Mouse (Mus musculus) forebrain, embryonic 10.5 days (tissue): ENCODE data around the gene Crls1. TPM values are rescaled to one million over a fixed set of nuclear protein-coding genes. Genes with fewer than 3 reads are reported as not detected.
A peak's percentile ranks its signal among the peaks of the same experiment; 100 is the strongest.

Experiments used
- DNase-seq: peaks from one replicate; pipeline ENCODE4 v3.0.0-alpha.2; 2017; ENCODE audit warnings: low spot score; ENCODE audit errors: extremely low spot score
- H3K27ac ChIP-seq: fragments of 300-500 bp; sonication (generic); 2 replicates; pipeline ENCODE4 v1.5.1; 2016; ENCODE audit warnings: mild to moderate bottlenecking
- H3K27me3 ChIP-seq: fragments of 300-500 bp; sonication (generic); 2 replicates; pipeline ENCODE4 v1.6.1; 2016; ENCODE audit warnings: mild to moderate bottlenecking; ENCODE audit not compliant: poor library complexity, severe bottlenecking
- H3K36me3 ChIP-seq: fragments of 300-500 bp; sonication (generic); replicated peaks from 2 replicates; pipeline ENCODE4 v1.6.1; 2016; ENCODE audit warnings: mild to moderate bottlenecking, moderate library complexity
- H3K4me1 ChIP-seq: fragments of 300-500 bp; sonication (generic); 2 replicates; pipeline ENCODE4 v1.6.1; 2016
- H3K4me3 ChIP-seq: fragments of 300-500 bp; sonication (generic); 2 replicates; pipeline ENCODE4 v1.5.1; 2016; ENCODE audit warnings: mild to moderate bottlenecking, moderate library complexity
- H3K9me3 ChIP-seq: fragments of 300-500 bp; sonication (generic); 2 replicates; pipeline ENCODE4 v1.6.1; 2016; ENCODE audit warnings: mild to moderate bottlenecking, moderate library complexity
- WGBS: fragments of 180-500 bp; shearing (Covaris S2); methylation state at CpG from one replicate; pipeline ENCODE4 v1.1.7; 2016; 5-methylcytosine and 5-hydroxymethylcytosine counted together
- polyA plus RNA-seq: library from polyadenylated mRNA; unstranded; fragments of >200 nt; fragmentation: Nextera tagmentation; extraction: Ambion mirVana; gene quantifications from 2 replicates; pipeline ENCODE4 v1.2.1, GENCODE M21; 2016

Crls1 gene
- polyA plus RNA-seq, 1 experiment from 2014 or later: 8.3 TPM

GRCm38 (mm10) chr2:132867521-132867920, 21.1 kb downstream of the Crls1 start:
- no peaks in the 10 kb centered on the region for H3K4me1 ChIP-seq
- no peak overlapping the region for H3K27ac ChIP-seq
- H3K36me3 ChIP-seq: peaks cover 31% of the 10 kb centered on the region
- H3K9me3 ChIP-seq: no peaks in the 10 kb centered on the region
- H3K27me3 ChIP-seq: no peaks in the 10 kb centered on the region
- DNase-seq: no peak
- WGBS: 79% methylated on average over 5 of the region's 5 CpGs
- H3K4me3 ChIP-seq: no peak overlapping the region

GRCm38 (mm10) chr2:132869682-132870081, 23.2 kb downstream of the Crls1 start:
- H3K9me3 ChIP-seq: no peaks in the 10 kb centered on the region
- no peaks in the 10 kb centered on the region for H3K27me3 ChIP-seq
- no peak overlapping the region for H3K27ac ChIP-seq
- no peak overlapping the region for H3K4me3 ChIP-seq
- H3K4me1 ChIP-seq: no peaks in the 10 kb centered on the region
- H3K36me3 ChIP-seq: peaks cover 25% of the 10 kb centered on the region
- WGBS: 88% methylated on average over 5 of the region's 5 CpGs
- DNase-seq: no peak

DNA sequence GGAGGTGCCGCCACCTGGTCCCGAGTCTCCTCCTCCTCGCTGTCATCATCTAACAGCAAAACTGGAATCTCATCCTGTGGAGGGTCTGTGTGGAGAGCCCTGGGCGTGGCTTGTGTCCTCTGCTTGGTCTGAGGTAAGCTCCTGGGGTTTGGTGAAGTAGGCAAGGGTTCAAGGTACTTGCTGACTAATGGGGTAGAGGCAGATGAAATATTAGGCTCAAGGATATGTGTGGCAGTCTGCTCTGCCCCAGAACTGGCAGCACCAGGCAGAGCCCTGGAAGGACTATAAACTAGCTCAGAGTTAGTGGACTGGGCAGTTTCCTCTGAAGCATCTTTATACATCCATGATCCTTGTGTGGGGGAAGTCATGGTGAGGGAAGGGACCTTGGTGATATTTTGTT, 23.8 kb downstream of the Crls1 start:
- 84% methylated on average over 4 of the region's 4 CpGs for WGBS
- H3K27ac ChIP-seq: no peak overlapping the region
- H3K36me3 ChIP-seq: peaks cover 20% of the 10 kb centered on the region
- no peaks in the 10 kb centered on the region for H3K9me3 ChIP-seq
- no peak for DNase-seq
- H3K4me1 ChIP-seq: no peaks in the 10 kb centered on the region
- H3K27me3 ChIP-seq: no peaks in the 10 kb centered on the region
- no peak overlapping the region for H3K4me3 ChIP-seq

- WGBS: 77% methylated on average over 3 of the region's 3 CpGs
- H3K36me3 ChIP-seq: peaks cover 8% of the 10 kb centered on the region
- no peak for DNase-seq
- H3K4me3 ChIP-seq: no peak overlapping the region
- H3K27ac ChIP-seq: no peak overlapping the region
- no peaks in the 10 kb centered on the region for H3K4me1 ChIP-seq
- no peaks in the 10 kb centered on the region for H3K9me3 ChIP-seq
- 0 out of 2 replicates have a peak, but pooled peaks cover 3% of the 10 kb centered on the region for H3K27me3 ChIP-seq
These were observed 25.2 kb downstream of the Crls1 start for GRCm38 (mm10) chr2:132871663-132872062.

- Histone ChIP-seq H3K9me3 (no peaks in the 10 kb centered on the region), H3K27me3 (peaks cover 24% of the 10 kb centered on the region), H3K36me3 (no peaks in the 10 kb centered on the region), H3K4me1 (peaks cover 2% of the 10 kb centered on the region), H3K4me3 (no peak overlapping the region), H3K27ac (no peak overlapping the region)
- DNase-seq: no peak
- 91% methylated on average over 10 of the region's 10 CpGs for WGBS
These were observed 27.3 kb downstream of the Crls1 start for GRCm38 (mm10) chr2:132873657-132874326.

- Histone ChIP-seq H3K9me3 (no peaks in the 10 kb centered on the region), H3K36me3 (no peaks in the 10 kb centered on the region), H3K4me1 (peaks cover 31% of the 10 kb centered on the region), H3K4me3 (no peak overlapping the region), H3K27ac (no peak overlapping the region), H3K27me3 (peaks cover 55% of the 10 kb centered on the region)
- no peak for DNase-seq
- 71% methylated on average over 1 of the region's 1 CpGs for WGBS
These were observed 30.5 kb downstream of the Crls1 start for GRCm38 (mm10) chr2:132876991-132877390.

GRCm38 (mm10) chr2:132879261-132880044, 33.0 kb downstream of the Crls1 start:
- Histone ChIP-seq H3K27me3 (peaks cover 55% of the 10 kb centered on the region), H3K4me3 (peak overlapping the region; percentile 66), H3K4me1 (peaks cover 31% of the 10 kb centered on the region), H3K9me3 (no peaks in the 10 kb centered on the region), H3K27ac (peak overlapping the region; percentile 31), H3K36me3 (no peaks in the 10 kb centered on the region)
- under 1% methylated on average over 58 of the region's 58 CpGs for WGBS
- DNase-seq: peak; percentile 41

GRCm38 (mm10) chr2:132880844-132881645, 34.6 kb downstream of the Crls1 start, which contains the start of gene Lrrn4:
Gene Lrrn4 (minus strand): TSS chr2:132880891.
- DNase-seq: peak; percentile 30
- Histone ChIP-seq H3K9me3 (no peaks in the 10 kb centered on the region), H3K36me3 (no peaks in the 10 kb centered on the region), H3K4me3 (peak within 1 kb of the TSS; percentile 66), H3K27ac (peak within 1 kb of the TSS; percentile 63; the same call in 1 of the 2 replicates), H3K4me1 (peaks cover 31% of the 10 kb centered on the region), H3K27me3 (peaks cover 55% of the 10 kb centered on the region)
- WGBS: 3% methylated on average over 12 of the region's 12 CpGs

- 81% methylated on average over 8 of the region's 8 CpGs for WGBS
- no peak overlapping the region for H3K4me3 ChIP-seq
These were observed 38.0 kb downstream of the Crls1 start for GRCm38 (mm10) chr2:132884303-132884967.

DNA sequence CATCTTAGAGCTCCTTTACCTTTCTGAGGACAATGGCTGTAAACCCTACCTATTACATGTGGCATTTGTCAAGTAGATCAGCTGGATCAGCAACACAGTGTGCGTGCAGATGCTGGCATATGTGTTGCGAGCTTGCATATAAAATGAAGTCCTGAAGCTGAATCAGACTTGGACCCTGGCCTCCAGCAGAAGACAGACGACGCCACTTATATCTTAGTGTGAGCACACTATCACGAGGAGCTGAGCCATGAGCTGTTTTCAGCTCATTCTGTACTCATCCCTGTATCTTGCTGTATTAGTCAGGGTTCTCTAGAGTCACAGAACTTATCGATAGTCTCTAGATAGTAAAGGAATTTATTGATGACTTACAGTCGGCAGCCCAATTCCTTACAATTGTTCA, 38.8 kb downstream of the Crls1 start:
- Histone ChIP-seq H3K4me3 (no peak overlapping the region), H3K36me3 (no peaks in the 10 kb centered on the region), H3K27ac (no peak overlapping the region), H3K4me1 (peaks cover 14% of the 10 kb centered on the region), H3K27me3 (peaks cover 16% of the 10 kb centered on the region), H3K9me3 (no peaks in the 10 kb centered on the region)
- WGBS: 90% methylated on average over 7 of the region's 7 CpGs
- DNase-seq: no peak

More at GRCm38 (mm10) chr2:132884303-132884967, 38.0 kb downstream of the Crls1 start:
- Histone ChIP-seq H3K9me3 (no peaks in the 10 kb centered on the region), H3K4me1 (peaks cover 23% of the 10 kb centered on the region), H3K27ac (no peak overlapping the region), H3K36me3 (no peaks in the 10 kb centered on the region), H3K27me3 (peaks cover 25% of the 10 kb centered on the region)
- DNase-seq: no peak

DNA sequence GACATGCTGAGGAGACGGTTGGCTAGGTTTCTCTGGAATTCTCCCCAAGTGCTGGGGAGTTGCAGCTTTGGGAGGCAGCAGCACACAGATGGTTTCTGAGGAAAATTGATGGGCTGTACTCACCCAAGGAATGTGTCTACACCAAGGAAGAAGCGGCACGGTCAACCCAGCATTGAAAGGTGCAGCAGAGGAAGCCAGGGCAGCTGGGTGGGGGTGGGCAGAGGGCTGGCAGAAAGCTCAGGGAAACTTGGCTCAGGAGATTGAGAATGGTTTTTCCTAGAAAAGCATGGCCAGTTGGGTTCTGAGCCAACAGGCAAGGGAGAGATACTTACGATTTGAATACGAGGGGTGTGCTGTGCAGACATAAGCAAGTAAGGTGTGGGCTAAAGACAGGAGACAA, 47.4 kb downstream of the Crls1 start:
- WGBS: 96% methylated on average over 5 of the region's 5 CpGs
- no peaks in the 10 kb centered on the region for H3K9me3 ChIP-seq
- H3K4me3 ChIP-seq: no peak overlapping the region
- no peaks in the 10 kb centered on the region for H3K27me3 ChIP-seq
- no peak for DNase-seq
- no peaks in the 10 kb centered on the region for H3K4me1 ChIP-seq
- H3K36me3 ChIP-seq: no peaks in the 10 kb centered on the region
- H3K27ac ChIP-seq: no peak overlapping the region

- no peak for DNase-seq
- H3K27me3 ChIP-seq: no peaks in the 10 kb centered on the region
- no peak overlapping the region for H3K27ac ChIP-seq
- no peaks in the 10 kb centered on the region for H3K9me3 ChIP-seq
- no peak overlapping the region for H3K4me3 ChIP-seq
- H3K4me1 ChIP-seq: no peaks in the 10 kb centered on the region
- 71% methylated on average over 1 of the region's 1 CpGs for WGBS
- no peaks in the 10 kb centered on the region for H3K36me3 ChIP-seq
These were observed 51.7 kb downstream of the Crls1 start for GRCm38 (mm10) chr2:132898211-132898610.
